8 mouse cellular contexts compared by ENCODE assay signal in genomic region chr15:98917538-98918498, GRCm38 (mm10). TPM values are rescaled to one million over a fixed set of nuclear protein-coding genes. Genes with fewer than 3 reads are reported as not detected.
DNase-seq lines count a peak whose midpoint lies in the region; ATAC-seq lines count a peak whose summit lies in the region.

Gene Lmbr1l (minus strand): TSS chr15:98918231.

- H3K36me3 ChIP-seq in hindbrain, embryonic 16.5 days (ENCODE audit: control insufficient read depth, insufficient read depth, low read length), result peaks cover 5% of the 10 kb centered on the region; the same call in 1 of the 2 replicates
- peaks cover under 1% of the 10 kb centered on the region; the same call in 1 of the 2 replicates for H3K36me3 ChIP-seq in macrophage (ENCODE audit: inconsistent target)

- DNase-seq in WW6 (ENCODE audit: low read depth, low spot score), result peak; percentile 97
- peak; percentile 94 to 99 for DNase-seq in cerebellum, postnatal 4 days (ENCODE audit: low spot score in 2 of 2)
- DNase-seq in gastrocnemius, adult 18-20 months (ENCODE audit: low spot score), result peak; percentile 99
- DNase-seq in left cerebral cortex, adult 18-20 months (ENCODE audit: low spot score in 2 of 2), result peak; percentile 98 to 99
- peak; percentile 99 for DNase-seq in right cerebral cortex, adult 18-20 months
- peak; percentile 97 for DNase-seq in urinary bladder, postnatal 10 days (ENCODE audit: low spot score)

- H3K27me3 ChIP-seq in hindbrain, embryonic 16.5 days (replicated peaks; ENCODE audit: control insufficient read depth, insufficient read depth, low read length), result no peaks in the 10 kb centered on the region

- H3K4me3 ChIP-seq in hindbrain, embryonic 16.5 days (ENCODE audit: low read length), result peak within 1 kb of the TSS; percentile 96
- H3K4me3 ChIP-seq in macrophage (ENCODE audit: inconsistent target), result peak within 1 kb of the TSS; percentile 58

- ATAC-seq in hindbrain, embryonic 16.5 days, result peak; percentile 99

- H3K79me2 ChIP-seq in macrophage (ENCODE audit: inconsistent target), result peaks cover 23% of the 10 kb centered on the region; the same call in 1 of the 2 replicates

- peak within 1 kb of the TSS; percentile 88 for H3K9ac ChIP-seq in hindbrain, embryonic 16.5 days (ENCODE audit: low read depth, low read length)

- under 1% methylated on average over 66 of the region's 82 CpGs for WGBS in hindbrain, embryonic 16.5 days
- under 1% methylated on average over 78 of the region's 82 CpGs for WGBS in macrophage (ENCODE audit: missing documents)

- no peaks in the 10 kb centered on the region for H3K9me3 ChIP-seq in hindbrain, embryonic 16.5 days (ENCODE audit: control insufficient read depth, low read length)

- peak within 1 kb of the TSS; percentile 94 for H3K27ac ChIP-seq in hindbrain, embryonic 16.5 days (ENCODE audit: low read depth, low read length)
- H3K27ac ChIP-seq in macrophage, result peak within 1 kb of the TSS; percentile 2; the same call in 1 of the 2 replicates

- H3K4me1 ChIP-seq in hindbrain, embryonic 16.5 days (ENCODE audit: control insufficient read depth, insufficient read depth, low read depth, low read length), result peaks cover 21% of the 10 kb centered on the region

- H3K4me2 ChIP-seq in hindbrain, embryonic 16.5 days (ENCODE audit: low read length), result peak within 1 kb of the TSS; percentile 87

RNA-seq across cellular contexts. Expression of gene Lmbr1l, which starts in this region (rescaled TPM):
- 1 to 10 TPM; 4.8 to 4.9 TPM for total RNA-seq in gastrocnemius, adult 18-20 months (2021)
- polyA plus RNA-seq in hindbrain, embryonic 16.5 days (2015; fragmentation: Nextera tagmentation; extraction: Ambion mirVana), result 25.9 and 27.0 TPM in 2 replicates
- 10 to 100 TPM; 12.9 to 17.9 TPM for total RNA-seq in left cerebral cortex, adult 18-20 months (2021)
- total RNA-seq in macrophage (2018; cell fraction: chromatin; rRNA removed), result 100 to 1,000 TPM in 3 of 26 experiments, 10 to 100 TPM in 23; 27.0 to 113 (median 71.3) TPM
- total RNA-seq in macrophage (2018; cell fraction: cytosol; rRNA removed), result 10 to 100 TPM in 2 of 26 experiments, 1 to 10 TPM in 24; 2.5 to 12.8 (median 6.6) TPM
- 10 to 100 TPM; 13.2 to 79.4 (median 38.5) TPM for total RNA-seq in macrophage (2018; cell fraction: nucleus; rRNA removed)
- 3.7 to 9.6 TPM (median 5.5 TPM) in 3 replicates for polyA plus RNA-seq in macrophage (2018)

Comparison
In these comparisons a context has a peak if more than half of its experiments do, and no peak if none do; other contexts are left out.
1. Peak in every context shown above with its lines: DNase-seq, ATAC-seq, H3K4me3 ChIP-seq and H3K27ac ChIP-seq.